Mouse (Mus musculus): ENCODE data around the gene Sapcd1. TPM values are rescaled to one million over a fixed set of nuclear protein-coding genes. Genes with fewer than 3 reads are reported as not detected.

Gene Sapcd1
- polyA plus RNA-seq, 1 experiment from 2014 or later, result 3.8 TPM

DNA sequence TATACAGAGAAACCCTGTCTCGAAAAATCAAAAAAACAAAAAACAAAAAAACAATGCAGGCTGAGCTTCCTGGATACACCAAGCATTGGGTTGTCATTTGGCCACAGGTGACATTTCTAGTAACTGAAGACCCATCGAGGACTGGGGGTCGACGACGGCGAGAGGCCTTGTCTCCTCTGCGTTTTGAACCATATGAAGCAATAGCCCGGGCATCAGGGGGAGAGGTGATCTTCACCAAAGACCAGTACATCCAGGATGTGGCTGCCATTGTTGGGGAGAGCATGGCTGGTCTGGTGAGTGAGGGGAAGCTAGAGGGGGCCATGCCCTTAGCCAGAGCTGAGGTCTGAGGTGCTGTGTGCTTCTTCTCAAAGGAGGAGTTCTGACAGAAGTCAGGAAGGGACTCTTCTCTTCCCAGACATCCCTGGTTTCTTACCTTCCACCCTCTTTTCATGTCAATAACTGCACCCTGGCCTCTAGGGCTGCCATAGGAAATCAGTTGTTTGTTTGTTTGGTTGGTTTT, 5.2 kb downstream of the Sapcd1 start:
- Histone ChIP-seq H3K9me3 (no peaks in the 10 kb centered on the region), H3K4me3 (no peak overlapping the region)
- WGBS, result 93% methylated on average over 8 of the region's 8 CpGs

GRCm38 (mm10) chr17:35021842-35022477, 5.9 kb downstream of the Sapcd1 start:
- no peak for ATAC-seq (ENCODE audit: low FRiP score, low read depth)
- no peak overlapping the region for H3K9ac ChIP-seq
- no peak overlapping the region for H3K4me3 ChIP-seq

More for the DNA sequence above, 5.2 kb downstream of the Sapcd1 start:
- no peak for ATAC-seq (ENCODE audit: low FRiP score, low read depth)
- peaks cover 14% of the 10 kb centered on the region for H3K4me1 ChIP-seq
- no peak overlapping the region for H3K9ac ChIP-seq
- H3K36me3 ChIP-seq, result peaks cover 2% of the 10 kb centered on the region; the same call in 1 of the 2 replicates
- H3K27ac ChIP-seq, result no peak overlapping the region
- no peak overlapping the region for H3K4me2 ChIP-seq (replicated peaks)
- no peaks in the 10 kb centered on the region for H3K27me3 ChIP-seq (replicated peaks)

DNA sequence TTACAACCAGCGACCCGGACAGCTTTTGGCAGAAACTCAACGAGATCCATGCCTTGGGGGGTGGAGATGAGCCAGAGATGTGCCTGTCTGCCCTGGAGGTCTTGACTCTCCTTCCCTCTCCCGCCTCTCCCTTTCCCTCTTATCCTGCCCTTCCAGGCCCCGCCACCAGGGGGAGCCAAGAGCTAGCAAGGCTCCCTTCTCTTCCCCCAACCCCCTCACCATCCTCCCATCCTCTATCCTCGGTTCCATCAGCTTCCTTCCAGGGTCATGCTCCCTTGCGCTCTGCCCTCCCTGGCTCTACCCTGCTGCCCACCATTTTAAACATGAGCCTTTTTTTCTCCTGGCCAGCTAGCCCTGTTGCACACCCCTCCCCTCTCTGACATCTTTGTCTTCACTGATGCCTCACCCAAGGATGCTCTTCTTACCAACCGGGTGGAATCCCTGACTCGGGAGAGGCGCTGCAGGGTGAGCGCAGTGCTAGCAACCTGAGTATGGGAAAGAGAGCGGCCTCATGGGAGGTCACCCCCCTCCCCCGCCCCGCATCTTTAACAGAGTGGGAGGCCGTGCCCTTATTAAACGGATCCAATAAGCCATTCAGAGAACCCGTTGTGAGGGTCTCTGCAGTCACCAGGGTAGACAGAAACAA, 6.5 kb downstream of the Sapcd1 start:
- Histone ChIP-seq H3K4me1 (peaks cover 10% of the 10 kb centered on the region), H3K36me3 (peaks cover 13% of the 10 kb centered on the region), H3K4me3 (no peak overlapping the region), H3K27me3 (replicated peaks) (no peaks in the 10 kb centered on the region), H3K27ac (no peak overlapping the region), H3K9me3 (no peaks in the 10 kb centered on the region), H3K9ac (0 out of 2 replicates have a peak overlapping the region, but pooled peaks have one; percentile 8), H3K4me2 (replicated peaks) (peak overlapping the region; percentile 32)
- WGBS, result 12% methylated on average over 17 of the region's 17 CpGs
- ATAC-seq (ENCODE audit: low FRiP score, low read depth), result no peak

More at GRCm38 (mm10) chr17:35021842-35022477, 5.9 kb downstream of the Sapcd1 start:
- WGBS, result 71% methylated on average over 6 of the region's 6 CpGs
- peaks cover 10% of the 10 kb centered on the region for H3K4me1 ChIP-seq
- H3K36me3 ChIP-seq, result peaks cover 7% of the 10 kb centered on the region; the same call in 1 of the 2 replicates
- H3K4me2 ChIP-seq (replicated peaks), result no peak overlapping the region
- H3K9me3 ChIP-seq, result no peaks in the 10 kb centered on the region
- H3K27ac ChIP-seq, result no peak overlapping the region
- no peaks in the 10 kb centered on the region for H3K27me3 ChIP-seq (replicated peaks)

DNA sequence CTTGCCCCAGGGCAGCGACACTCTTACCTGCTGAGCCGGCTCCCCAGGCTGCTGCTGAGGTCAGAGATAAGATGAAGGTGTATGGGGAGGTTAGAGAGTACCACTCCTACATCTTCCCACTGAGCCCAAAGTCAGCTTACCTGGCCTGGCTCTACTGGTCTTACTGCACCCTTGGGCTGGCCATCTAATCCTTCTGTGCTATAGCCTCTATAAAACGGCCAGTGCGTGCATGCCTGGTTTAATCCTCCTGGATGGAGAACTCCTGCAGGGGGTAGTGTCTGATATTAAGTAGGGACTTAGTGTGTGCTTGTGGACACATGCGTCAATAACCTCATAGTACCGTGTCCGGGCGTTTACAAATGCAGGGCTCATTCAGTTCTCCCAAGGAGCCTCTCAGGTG, 7.3 kb downstream of the Sapcd1 start:
- no peak overlapping the region for H3K4me2 ChIP-seq (replicated peaks)
- WGBS, result 89% methylated on average over 8 of the region's 8 CpGs
- ATAC-seq (ENCODE audit: low FRiP score, low read depth), result no peak
- H3K4me3 ChIP-seq, result no peak overlapping the region
- peaks cover 8% of the 10 kb centered on the region for H3K4me1 ChIP-seq
- H3K9ac ChIP-seq, result no peak overlapping the region
- no peaks in the 10 kb centered on the region for H3K27me3 ChIP-seq (replicated peaks)
- peaks cover 21% of the 10 kb centered on the region for H3K36me3 ChIP-seq
- H3K9me3 ChIP-seq, result no peaks in the 10 kb centered on the region
- no peak overlapping the region for H3K27ac ChIP-seq

DNA sequence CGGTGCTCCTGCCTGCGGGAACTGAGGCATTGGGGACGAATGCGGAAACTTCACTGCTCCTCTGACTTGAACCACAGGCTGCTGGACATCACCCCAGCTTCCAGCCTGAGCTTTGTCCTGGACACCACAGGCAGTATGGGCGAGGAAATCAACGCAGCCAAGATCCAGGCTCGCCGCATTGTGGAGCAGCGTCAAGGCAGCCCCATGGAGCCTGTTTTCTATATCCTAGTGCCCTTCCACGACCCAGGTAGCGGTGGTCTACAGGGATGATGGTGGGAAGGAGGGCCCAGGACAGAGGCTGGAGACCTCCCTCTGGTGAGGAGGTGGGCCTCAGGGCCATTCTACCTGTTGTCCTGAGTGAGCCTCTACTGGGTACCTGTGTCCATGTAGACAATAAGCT, 7.9 kb downstream of the Sapcd1 start:
- 78% methylated on average over 11 of the region's 11 CpGs for WGBS
- no peak for ATAC-seq (ENCODE audit: low FRiP score, low read depth)

DNA sequence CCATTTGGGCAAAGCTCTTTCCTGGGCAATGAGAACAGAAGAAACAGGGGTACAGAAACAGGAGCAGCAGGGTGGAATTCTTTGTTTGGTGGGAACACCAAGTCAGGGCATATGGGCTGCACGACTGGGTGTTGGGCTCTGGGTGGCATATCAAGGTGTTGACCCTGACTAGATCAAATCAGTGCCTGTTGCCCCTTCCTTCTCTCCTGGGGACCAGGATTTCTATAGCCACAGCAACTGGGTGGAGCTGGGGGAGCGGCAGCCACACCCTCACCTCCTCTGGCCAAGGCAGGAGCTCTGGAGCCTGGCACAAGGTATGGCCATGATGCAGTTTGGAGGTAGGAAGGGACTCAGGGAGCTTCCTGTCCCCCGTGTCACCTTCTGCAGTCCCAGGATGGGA, 9.6 kb downstream of the Sapcd1 start:
- Histone ChIP-seq H3K27ac (no peak overlapping the region), H3K4me1 (peaks cover 8% of the 10 kb centered on the region), H3K9me3 (no peaks in the 10 kb centered on the region), H3K4me2 (replicated peaks) (no peak overlapping the region), H3K27me3 (replicated peaks) (no peaks in the 10 kb centered on the region), H3K36me3 (peaks cover 45% of the 10 kb centered on the region), H3K4me3 (no peak overlapping the region), H3K9ac (no peak overlapping the region)
- 84% methylated on average over 3 of the region's 3 CpGs for WGBS
- no peak for ATAC-seq (ENCODE audit: low FRiP score, low read depth)

More for the DNA sequence above, 7.9 kb downstream of the Sapcd1 start:
- Histone ChIP-seq H3K4me3 (no peak overlapping the region), H3K4me1 (peaks cover 8% of the 10 kb centered on the region), H3K27ac (no peak overlapping the region), H3K36me3 (peaks cover 27% of the 10 kb centered on the region), H3K4me2 (replicated peaks) (no peak overlapping the region), H3K27me3 (replicated peaks) (no peaks in the 10 kb centered on the region), H3K9ac (no peak overlapping the region), H3K9me3 (no peaks in the 10 kb centered on the region)

GRCm38 (mm10) chr17:35017706-35018030, 10.1 kb downstream of the Sapcd1 start:
- Histone ChIP-seq H3K4me2 (replicated peaks) (no peak overlapping the region), H3K27me3 (replicated peaks) (no peaks in the 10 kb centered on the region), H3K9ac (no peak overlapping the region), H3K4me1 (peaks cover 8% of the 10 kb centered on the region), H3K9me3 (no peaks in the 10 kb centered on the region), H3K27ac (no peak overlapping the region), H3K4me3 (no peak overlapping the region), H3K36me3 (peaks cover 50% of the 10 kb centered on the region)
- 70% methylated on average over 14 of the region's 14 CpGs for WGBS
- ATAC-seq (ENCODE audit: low FRiP score, low read depth), result no peak

GRCm38 (mm10) chr17:35016791-35017705, 10.8 kb downstream of the Sapcd1 start:
- Histone ChIP-seq H3K4me1 (peaks cover 8% of the 10 kb centered on the region), H3K4me2 (replicated peaks) (no peak overlapping the region), H3K27me3 (replicated peaks) (no peaks in the 10 kb centered on the region), H3K9me3 (no peaks in the 10 kb centered on the region), H3K9ac (no peak overlapping the region), H3K36me3 (peaks cover 56% of the 10 kb centered on the region), H3K4me3 (no peak overlapping the region), H3K27ac (no peak overlapping the region)
- WGBS, result 84% methylated on average over 10 of the region's 10 CpGs
- no peak for ATAC-seq (ENCODE audit: low FRiP score, low read depth)

- 75% methylated on average over 12 of the region's 12 CpGs for WGBS
These were observed 11.4 kb downstream of the Sapcd1 start, which contains the start of gene Vwa7 for GRCm38 (mm10) chr17:35016376-35016775. Gene Vwa7, plus strand, starts transcription at chr17:35016579.

DNA sequence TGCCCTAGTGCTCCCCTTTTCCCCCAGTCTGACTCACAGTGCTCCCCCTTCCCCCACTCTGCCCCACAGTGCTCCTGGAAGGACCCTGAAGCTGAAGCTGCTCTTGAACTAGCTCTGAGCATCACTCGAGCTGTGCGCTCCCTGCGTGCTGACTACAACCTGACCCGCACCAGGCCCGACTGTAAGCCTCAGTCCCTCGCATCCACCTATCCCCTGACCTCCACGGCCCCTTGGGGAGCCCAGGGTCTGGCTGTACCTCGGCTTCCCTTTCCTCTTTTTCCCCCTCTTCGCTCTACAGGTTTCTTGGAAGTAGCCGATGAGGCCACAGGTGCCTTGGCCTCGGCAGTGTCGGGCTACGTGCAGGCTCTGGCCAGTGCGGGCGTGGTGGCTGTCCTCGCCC, 12.5 kb downstream of the Sapcd1 start:
- 0 out of 2 replicates have a peak overlapping the region, but pooled peaks have one; percentile 35 for H3K9ac ChIP-seq
- H3K27me3 ChIP-seq (replicated peaks), result no peaks in the 10 kb centered on the region
- H3K9me3 ChIP-seq, result no peaks in the 10 kb centered on the region
- no peak overlapping the region for H3K4me3 ChIP-seq
- 0 out of 2 replicates have a peak, but pooled peaks cover 4% of the 10 kb centered on the region for H3K4me1 ChIP-seq
- no peak overlapping the region for H3K27ac ChIP-seq
- ATAC-seq (ENCODE audit: low FRiP score, low read depth), result no peak
- peaks cover 73% of the 10 kb centered on the region for H3K36me3 ChIP-seq
- H3K4me2 ChIP-seq (replicated peaks), result no peak overlapping the region
- WGBS, result 94% methylated on average over 16 of the region's 16 CpGs

More at GRCm38 (mm10) chr17:35016376-35016775, 11.4 kb downstream of the Sapcd1 start, which contains the start of gene Vwa7:
- H3K9ac ChIP-seq, result 0 out of 2 replicates have a peak within 1 kb of the TSS, but pooled peaks have one; percentile 35
- ATAC-seq (ENCODE audit: low FRiP score, low read depth), result peak; percentile 62
- no peak within 1 kb of the TSS for H3K4me2 ChIP-seq (replicated peaks)
- no peaks in the 10 kb centered on the region for H3K9me3 ChIP-seq
- no peak within 1 kb of the TSS for H3K27ac ChIP-seq
- no peak within 1 kb of the TSS for H3K4me3 ChIP-seq
- peaks cover 62% of the 10 kb centered on the region for H3K36me3 ChIP-seq
- no peaks in the 10 kb centered on the region for H3K27me3 ChIP-seq (replicated peaks)
- H3K4me1 ChIP-seq, result peaks cover 6% of the 10 kb centered on the region

DNA sequence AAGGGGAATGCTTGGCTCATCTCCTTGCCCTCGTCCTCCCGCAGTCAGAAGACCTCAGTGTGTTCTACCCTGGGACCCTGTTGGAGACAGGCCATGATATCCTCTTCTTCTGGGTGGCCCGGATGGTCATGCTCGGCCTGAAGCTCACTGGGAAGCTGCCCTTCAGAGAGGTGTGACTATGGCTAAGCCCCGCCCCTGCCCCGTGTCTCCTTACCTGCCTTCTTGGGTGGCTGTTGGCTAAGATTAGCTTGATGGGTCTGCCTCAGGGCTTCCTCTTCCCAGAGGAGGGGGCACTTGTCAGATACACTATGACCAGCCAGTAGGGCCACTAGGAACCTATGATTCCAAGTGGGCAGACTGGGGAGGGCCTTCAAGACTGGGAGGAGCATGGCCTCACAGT, 14.6 kb downstream of the Sapcd1 start:
- Histone ChIP-seq H3K27ac (no peak overlapping the region), H3K4me3 (no peak overlapping the region), H3K9ac (no peak overlapping the region), H3K27me3 (replicated peaks) (no peaks in the 10 kb centered on the region), H3K4me1 (0 out of 2 replicates have a peak, but pooled peaks cover 4% of the 10 kb centered on the region), H3K4me2 (replicated peaks) (no peak overlapping the region), H3K36me3 (peaks cover 93% of the 10 kb centered on the region), H3K9me3 (no peaks in the 10 kb centered on the region)
- 85% methylated on average over 6 of the region's 6 CpGs for WGBS
- no peak for ATAC-seq (ENCODE audit: low FRiP score, low read depth)

Data from neural tube, embryonic 12.5 days (tissue).